Comparison of ENCODE assay signal across 23 mouse cellular contexts in the genomic region with DNA sequence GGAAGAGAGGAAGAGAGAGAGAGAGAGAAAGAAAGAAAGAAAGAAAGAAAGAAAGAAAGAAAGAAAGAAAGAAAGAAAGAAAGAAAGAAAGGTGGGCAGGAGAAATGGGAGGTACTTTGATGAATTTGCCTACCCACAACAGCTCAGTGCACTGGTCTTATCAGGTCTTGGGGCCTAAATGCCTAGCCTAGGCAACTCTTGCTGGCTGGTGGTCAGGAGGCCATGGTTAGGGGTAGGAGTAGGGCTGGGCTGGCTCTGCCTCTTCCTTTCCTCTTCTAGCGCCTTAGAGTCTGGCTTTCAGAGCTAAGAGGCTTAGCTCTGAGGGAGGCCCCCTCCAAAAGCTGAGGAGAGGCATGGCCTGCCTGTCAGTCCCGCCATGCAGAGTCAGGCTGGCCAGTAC. TPM values are rescaled to one million over a fixed set of nuclear protein-coding genes. Genes with fewer than 3 reads are reported as not detected.
DNase-seq lines count a peak whose midpoint lies in the region; ATAC-seq and TF ChIP-seq lines count a peak whose summit lies in the region.
"Had no signal": no experiment of that assay in that cellular context is flagged by ENCODE, and none has a peak within 500 bp of the region (broad histone marks: within the 10 kb centered on the region; RNA-seq: fewer than 3 reads in every experiment).

No protein-coding gene starts in this region.

- 0 out of 2 replicates have a peak, but pooled peaks have one; percentile 33 for ATAC-seq in liver, embryonic 15.5 days (ENCODE audit: insufficient read depth)
- ATAC-seq: forebrain, embryonic 13.5 days; forebrain, postnatal 0 days had no signal

- 0 out of 2 replicates have a peak, but pooled peaks cover 9% of the 10 kb centered on the region for H3K27me3 ChIP-seq in embryonic facial prominence, embryonic 10.5 days (replicated peaks; ENCODE audit: low read depth, poor library complexity, severe bottlenecking)
- no peaks in the 10 kb centered on the region for H3K27me3 ChIP-seq in liver, embryonic 15.5 days
- no peaks in the 10 kb centered on the region for H3K27me3 ChIP-seq in thymus, adult 2 months (ENCODE audit: control insufficient read depth, insufficient read depth, low read length)
- H3K27me3 ChIP-seq: embryonic facial prominence, embryonic 13.5 days; forebrain, embryonic 13.5 days; heart, embryonic 15.5 days; hindbrain, embryonic 13.5 days had no signal

- H3K4me3 ChIP-seq in layer of hippocampus, adult 2 months = no peak overlapping the region
- H3K4me3 ChIP-seq in embryonic facial prominence, embryonic 10.5 days = no peak overlapping the region
- H3K4me3 ChIP-seq in liver, embryonic 15.5 days (replicated peaks) = no peak overlapping the region
- no peak overlapping the region for H3K4me3 ChIP-seq in thymus, adult 2 months (ENCODE audit: control insufficient read depth, insufficient read depth, low read length)
- H3K4me3 ChIP-seq: embryonic facial prominence, embryonic 13.5 days; forebrain, embryonic 13.5 days; heart, embryonic 15.5 days; hindbrain, embryonic 13.5 days had no signal

- TF ChIP-seq CTCF in layer of hippocampus, adult 2 months (conservative IDR thresholded peaks at IDR 0.05) = no peak
- TF ChIP-seq CTCF in thymus, adult 2 months (IDR thresholded peaks at IDR 0.05; ENCODE audit: borderline replicate concordance, control insufficient read depth, extremely low read depth, insufficient read depth, low read length, poor library complexity) = no peak

- peak overlapping the region; percentile 67; the same call in 1 of the 2 replicates for H3K27ac ChIP-seq in layer of hippocampus, adult 2 months
- peak overlapping the region; percentile 24; the same call in 1 of the 2 replicates for H3K27ac ChIP-seq in embryonic facial prominence, embryonic 10.5 days (replicated peaks)
- no peak overlapping the region for H3K27ac ChIP-seq in liver, embryonic 15.5 days (replicated peaks)
- no peak overlapping the region for H3K27ac ChIP-seq in thymus, adult 2 months (ENCODE audit: control insufficient read depth, insufficient read depth, low read length)
- H3K27ac ChIP-seq: embryonic facial prominence, embryonic 13.5 days; forebrain, embryonic 13.5 days; heart, embryonic 15.5 days; hindbrain, embryonic 13.5 days had no signal

- no peak for DNase-seq in layer of hippocampus, adult 2 months (ENCODE audit: low spot score in 2 of 2)
- DNase-seq in layer of hippocampus, postnatal 36 days = no peak
- DNase-seq in retina, postnatal 1 day = peak; percentile 55
- DNase-seq in retina, embryonic 14.5 days (ENCODE audit: low spot score) = no peak
- no peak for DNase-seq in embryonic facial prominence, embryonic 10.5 days (ENCODE audit: low spot score)
- DNase-seq in cerebellum, postnatal 25 days = no peak
- no peak for DNase-seq in thymus, adult 2 months
- DNase-seq: adrenal gland, adult 2 months; adrenal gland, postnatal 25 days; cerebellum, adult 2 months; cerebellum, postnatal 10 days; forebrain, postnatal 0 days; gastrocnemius, postnatal 36 days; heart, adult 11 months; heart, postnatal 14 days had no signal

- TF ChIP-seq POLR2A in thymus, adult 2 months (IDR thresholded peaks at IDR 0.05; ENCODE audit: control insufficient read depth, extremely low read depth, insufficient read depth, low read length, poor library complexity) = no peak

- no peak overlapping the region for H3K4me2 ChIP-seq in liver, embryonic 15.5 days
- H3K4me2 ChIP-seq: embryonic facial prominence, embryonic 13.5 days; forebrain, embryonic 13.5 days; heart, embryonic 11.5 days; heart, embryonic 15.5 days; hindbrain, embryonic 13.5 days had no signal

- peaks cover 34% of the 10 kb centered on the region for H3K4me1 ChIP-seq in embryonic facial prominence, embryonic 10.5 days
- H3K4me1 ChIP-seq in liver, embryonic 15.5 days (replicated peaks) = peaks cover 35% of the 10 kb centered on the region
- H3K4me1 ChIP-seq in thymus, adult 2 months (replicated peaks; ENCODE audit: control insufficient read depth, insufficient read depth, low read length) = no peaks in the 10 kb centered on the region

- H3K9ac ChIP-seq in liver, embryonic 15.5 days = no peak overlapping the region
- H3K9ac ChIP-seq: embryonic facial prominence, embryonic 13.5 days; forebrain, embryonic 13.5 days; forebrain, postnatal 0 days; heart, embryonic 15.5 days; hindbrain, embryonic 13.5 days had no signal

- H3K9me3 ChIP-seq in embryonic facial prominence, embryonic 10.5 days = no peaks in the 10 kb centered on the region
- no peaks in the 10 kb centered on the region for H3K9me3 ChIP-seq in liver, embryonic 15.5 days (replicated peaks)
- H3K9me3 ChIP-seq: embryonic facial prominence, embryonic 13.5 days; forebrain, embryonic 13.5 days; heart, embryonic 15.5 days; hindbrain, embryonic 13.5 days had no signal

- WGBS in embryonic facial prominence, embryonic 10.5 days = 39% methylated on average over 2 of the region's 2 CpGs
- 19% methylated on average over 2 of the region's 2 CpGs for WGBS in liver, embryonic 15.5 days (ENCODE audit: insufficient replicate concordance)
- 55% methylated on average over 2 of the region's 2 CpGs for WGBS in thymus, adult 2 months

- H3K36me3 ChIP-seq in embryonic facial prominence, embryonic 10.5 days (replicated peaks) = no peaks in the 10 kb centered on the region
- H3K36me3 ChIP-seq in liver, embryonic 15.5 days (replicated peaks) = no peaks in the 10 kb centered on the region
- H3K36me3 ChIP-seq in thymus, adult 2 months (ENCODE audit: control insufficient read depth, insufficient read depth, low read length) = no peaks in the 10 kb centered on the region
- H3K36me3 ChIP-seq: embryonic facial prominence, embryonic 13.5 days; heart, embryonic 15.5 days; hindbrain, embryonic 13.5 days had no signal

RNA-seq across cellular contexts. Expression of gene 1190005I06Rik, which starts 23.8 kb away (rescaled TPM):
- total RNA-seq in layer of hippocampus, adult 2 months (2021) = 10 to 100 TPM; 14.0 to 15.6 TPM
- total RNA-seq in layer of hippocampus, postnatal 36 days (2021) = 10 to 100 TPM; 13.1 to 13.4 TPM
- 2.9 and 3.8 TPM in 2 replicates for polyA plus RNA-seq in embryonic facial prominence, embryonic 10.5 days (2016; fragmentation: Nextera tagmentation; extraction: Ambion mirVana)
- polyA plus RNA-seq in liver, embryonic 15.5 days (2015; fragmentation: Nextera tagmentation; extraction: Ambion mirVana) = 0.92 and 1.2 TPM in 2 replicates
- polyA plus RNA-seq in thymus, adult 2 months (2012; rRNA removed) = 5.6 and 6.1 TPM in 2 replicates
- total RNA-seq: hematopoietic stem cell, adult 5-6 weeks had no signal

RNA-seq across cellular contexts. Expression of gene Gins2, which starts 34.5 kb away (rescaled TPM):
- total RNA-seq in layer of hippocampus, adult 2 months (2021) = 1 to 10 TPM; 5.2 to 6.2 TPM
- 1 to 10 TPM; 4.8 to 5.5 TPM for total RNA-seq in layer of hippocampus, postnatal 36 days (2021)
- polyA plus RNA-seq in embryonic facial prominence, embryonic 10.5 days (2016; fragmentation: Nextera tagmentation; extraction: Ambion mirVana) = 156 TPM in 2 replicates
- polyA plus RNA-seq in liver, embryonic 15.5 days (2015; fragmentation: Nextera tagmentation; extraction: Ambion mirVana) = 50.1 and 52.3 TPM in 2 replicates
- 48.3 and 69.1 TPM in 2 replicates for polyA plus RNA-seq in thymus, adult 2 months (2012; rRNA removed)

RNA-seq across cellular contexts. Expression of gene Gm27021, which starts 44.3 kb away (rescaled TPM):
- total RNA-seq in layer of hippocampus, adult 2 months (2021) = under 1 TPM in 1 of 2 experiments, not detected in 1; 0.69 TPM
- not detected for total RNA-seq in layer of hippocampus, postnatal 36 days (2021)
- 3.7 and 4.2 TPM in 2 replicates for polyA plus RNA-seq in embryonic facial prominence, embryonic 10.5 days (2016; fragmentation: Nextera tagmentation; extraction: Ambion mirVana)
- 0.35 and 0.64 TPM in 2 replicates for polyA plus RNA-seq in liver, embryonic 15.5 days (2015; fragmentation: Nextera tagmentation; extraction: Ambion mirVana)
- 1.6 and 4.0 TPM in 2 replicates for polyA plus RNA-seq in thymus, adult 2 months (2012; rRNA removed)
- total RNA-seq: adrenal gland, adult 2 months; adrenal gland, postnatal 25 days; gastrocnemius, adult 8-10 months; gastrocnemius, postnatal 36 days; heart, postnatal 14 days; hematopoietic stem cell, adult 5-6 weeks had no signal

RNA-seq across cellular contexts. Expression of gene Cox4i1, which starts 44.4 kb away (rescaled TPM):
- total RNA-seq in layer of hippocampus, adult 2 months (2021) = 1,000 to 10,000 TPM in 1 of 2 experiments, 100 to 1,000 TPM in 1; 991 to 1,040 TPM
- 1,000 to 10,000 TPM; 1,023 to 1,088 TPM for total RNA-seq in layer of hippocampus, postnatal 36 days (2021)
- polyA plus RNA-seq in embryonic facial prominence, embryonic 10.5 days (2016; fragmentation: Nextera tagmentation; extraction: Ambion mirVana) = 874 and 883 TPM in 2 replicates
- polyA plus RNA-seq in liver, embryonic 15.5 days (2015; fragmentation: Nextera tagmentation; extraction: Ambion mirVana) = 638 and 673 TPM in 2 replicates
- 842 and 1,074 TPM in 2 replicates for polyA plus RNA-seq in thymus, adult 2 months (2012; rRNA removed)

RNA-seq across cellular contexts. Expression of gene Emc8, which starts 44.8 kb away (rescaled TPM):
- total RNA-seq in layer of hippocampus, adult 2 months (2021) = 10 to 100 TPM; 74.1 to 85.4 TPM
- total RNA-seq in layer of hippocampus, postnatal 36 days (2021) = 10 to 100 TPM; 64.3 to 71.6 TPM
- 388 and 400 TPM in 2 replicates for polyA plus RNA-seq in embryonic facial prominence, embryonic 10.5 days (2016; fragmentation: Nextera tagmentation; extraction: Ambion mirVana)
- 100 and 104 TPM in 2 replicates for polyA plus RNA-seq in liver, embryonic 15.5 days (2015; fragmentation: Nextera tagmentation; extraction: Ambion mirVana)
- polyA plus RNA-seq in thymus, adult 2 months (2012; rRNA removed) = 174 and 175 TPM in 2 replicates

Comparison
In these comparisons a context has a peak if more than half of its experiments do, and no peak if none do; other contexts are left out.
1. H3K27ac ChIP-seq: peak in layer of hippocampus, adult 2 months (single experiment) and embryonic facial prominence, embryonic 10.5 days (single experiment); none in liver, embryonic 15.5 days (single experiment) and thymus, adult 2 months (single experiment).